In the genomic region with DNA sequence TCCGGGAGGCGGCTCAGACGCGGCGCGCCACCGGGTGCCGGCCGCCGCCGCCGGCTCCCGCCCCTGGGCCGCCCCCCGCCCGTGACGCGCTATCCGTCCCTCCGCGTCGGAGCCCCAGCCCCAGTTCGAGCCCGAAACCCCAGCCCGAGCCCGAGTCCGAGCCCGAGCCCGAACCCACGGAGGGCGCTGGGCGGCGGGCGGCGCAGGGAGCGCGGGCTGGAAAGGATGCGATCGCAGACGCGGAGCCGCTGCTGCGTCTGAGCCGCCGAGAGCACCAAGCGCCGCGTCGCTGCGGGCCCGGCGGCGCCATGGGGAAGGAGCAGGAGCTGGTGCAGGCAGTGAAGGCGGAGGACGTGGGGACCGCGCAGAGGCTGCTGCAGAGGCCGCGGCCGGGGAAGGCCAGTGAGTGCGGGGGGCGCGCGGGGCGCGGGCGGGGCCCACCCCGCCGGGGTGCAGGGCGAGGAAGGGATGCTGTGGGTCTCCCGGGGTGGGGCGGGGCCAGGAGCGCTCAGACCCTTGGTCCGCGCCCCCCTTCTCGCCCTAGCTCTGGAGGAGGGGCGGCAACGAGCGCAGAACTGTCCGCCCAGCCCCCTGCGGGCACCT, we compare ENCODE assay signal across 8 mouse cellular contexts. TPM values are rescaled to one million over a fixed set of nuclear protein-coding genes. Genes with fewer than 3 reads are reported as not detected.
DNase-seq lines count a peak whose midpoint lies in the region; ATAC-seq lines count a peak whose summit lies in the region.

No protein-coding gene starts in this region.

- no peaks in the 10 kb centered on the region for H3K36me3 ChIP-seq in midbrain, embryonic 16.5 days (ENCODE audit: control insufficient read depth, insufficient read depth, low read length)

- H3K4me2 ChIP-seq in midbrain, embryonic 16.5 days (ENCODE audit: low read length), result peak overlapping the region; percentile 93

- peak overlapping the region; percentile 59 for H3K4me3 ChIP-seq in midbrain, embryonic 16.5 days (ENCODE audit: low read depth, low read length)

- DNase-seq in adrenal gland, adult (ENCODE audit: inconsistent age in 2 of 2, low spot score in 1 of 2), result peak; percentile 62 to 79
- DNase-seq in adrenal gland, postnatal 4 days (ENCODE audit: low spot score in 2 of 2), result no peak
- peak; percentile 33 for DNase-seq in thymus, postnatal 0 days (ENCODE audit: low spot score)
- DNase-seq in thymus, postnatal 25 days, result no peak
- peak; percentile 14 to 49 for DNase-seq in kidney, postnatal 25 days
- DNase-seq in natural killer cell, adult 2 months (ENCODE audit: low spot score in 2 of 2), result no peak

- under 1% methylated on average over 28 of the region's 81 CpGs for WGBS in midbrain, embryonic 16.5 days

- H3K27me3 ChIP-seq in midbrain, embryonic 16.5 days (ENCODE audit: control insufficient read depth, insufficient read depth, low read depth, low read length), result no peaks in the 10 kb centered on the region

- H3K9ac ChIP-seq in midbrain, embryonic 16.5 days (ENCODE audit: low read depth, low read length), result peak overlapping the region; percentile 82

- no peaks in the 10 kb centered on the region for H3K9me3 ChIP-seq in midbrain, embryonic 16.5 days (replicated peaks; ENCODE audit: control insufficient read depth, low read length, poor library complexity, severe bottlenecking)

- H3K4me1 ChIP-seq in midbrain, embryonic 16.5 days (ENCODE audit: control insufficient read depth, insufficient read depth, low read length), result peaks cover 35% of the 10 kb centered on the region

- H3K27ac ChIP-seq in midbrain, embryonic 16.5 days (ENCODE audit: low read length), result peak overlapping the region; percentile 85

- peak; percentile 38 for ATAC-seq in granulocyte monocyte progenitor cell, adult 5-6 weeks (replicated peaks; ENCODE audit: poor library complexity, severe bottlenecking)
- peak; percentile 81 for ATAC-seq in midbrain, embryonic 16.5 days

RNA-seq across cellular contexts. Expression of gene Caskin1, which starts 0.4 kb away (rescaled TPM):
- total RNA-seq in adrenal gland, postnatal 4 days (2021), result 10 to 100 TPM; 62.4 to 65.2 TPM
- polyA plus RNA-seq in thymus, postnatal 0 days (2015; fragmentation: Nextera tagmentation; extraction: Ambion mirVana), result 0.10 and 0.19 TPM in 2 replicates
- total RNA-seq in granulocyte monocyte progenitor cell, adult 5-6 weeks (2014; fragmentation: Nextera tagmentation), result not detected in 2 replicates
- total RNA-seq in granulocyte monocyte progenitor cell, adult 5-6 weeks (2017), result not detected in 2 replicates
- polyA plus RNA-seq in midbrain, embryonic 16.5 days (2015; fragmentation: Nextera tagmentation; extraction: Ambion mirVana), result 43.6 and 45.7 TPM in 2 replicates

RNA-seq across cellular contexts. Expression of gene Mlst8, which starts 9.9 kb away (rescaled TPM):
- 10 to 100 TPM; 28.0 to 30.0 TPM for total RNA-seq in adrenal gland, postnatal 4 days (2021)
- polyA plus RNA-seq in thymus, postnatal 0 days (2015; fragmentation: Nextera tagmentation; extraction: Ambion mirVana), result 18.6 and 19.2 TPM in 2 replicates
- 21.2 and 21.6 TPM in 2 replicates for total RNA-seq in granulocyte monocyte progenitor cell, adult 5-6 weeks (2014; fragmentation: Nextera tagmentation)
- total RNA-seq in granulocyte monocyte progenitor cell, adult 5-6 weeks (2017), result 21.8 and 27.8 TPM in 2 replicates
- 36.5 and 37.2 TPM in 2 replicates for polyA plus RNA-seq in midbrain, embryonic 16.5 days (2015; fragmentation: Nextera tagmentation; extraction: Ambion mirVana)

RNA-seq across cellular contexts. Expression of gene Bricd5, which starts 15.1 kb away (rescaled TPM):
- under 1 TPM; 0.50 to 0.93 TPM for total RNA-seq in adrenal gland, postnatal 4 days (2021)
- 0.18 TPM in 1 of 2 replicates, not detected in the other for polyA plus RNA-seq in thymus, postnatal 0 days (2015; fragmentation: Nextera tagmentation; extraction: Ambion mirVana)
- total RNA-seq in granulocyte monocyte progenitor cell, adult 5-6 weeks (2014; fragmentation: Nextera tagmentation), result 2.2 TPM in 1 of 2 replicates, not detected in the other
- 0.22 TPM in 1 of 2 replicates, not detected in the other for total RNA-seq in granulocyte monocyte progenitor cell, adult 5-6 weeks (2017)
- polyA plus RNA-seq in midbrain, embryonic 16.5 days (2015; fragmentation: Nextera tagmentation; extraction: Ambion mirVana), result 0.40 TPM in 1 of 2 replicates, not detected in the other

RNA-seq across cellular contexts. Expression of gene Pgp, which starts 18.6 kb away (rescaled TPM):
- 10 to 100 TPM; 44.6 to 46.4 TPM for total RNA-seq in adrenal gland, postnatal 4 days (2021)
- polyA plus RNA-seq in thymus, postnatal 0 days (2015; fragmentation: Nextera tagmentation; extraction: Ambion mirVana), result 55.7 and 57.4 TPM in 2 replicates
- total RNA-seq in granulocyte monocyte progenitor cell, adult 5-6 weeks (2014; fragmentation: Nextera tagmentation), result 22.9 and 25.4 TPM in 2 replicates
- 11.6 and 15.2 TPM in 2 replicates for total RNA-seq in granulocyte monocyte progenitor cell, adult 5-6 weeks (2017)
- polyA plus RNA-seq in midbrain, embryonic 16.5 days (2015; fragmentation: Nextera tagmentation; extraction: Ambion mirVana), result 64.2 and 70.2 TPM in 2 replicates

RNA-seq across cellular contexts. Expression of gene E4f1, which starts 18.6 kb away (rescaled TPM):
- total RNA-seq in adrenal gland, postnatal 4 days (2021), result 10 to 100 TPM; 31.8 to 35.1 TPM
- 12.2 and 24.5 TPM in 2 replicates for polyA plus RNA-seq in thymus, postnatal 0 days (2015; fragmentation: Nextera tagmentation; extraction: Ambion mirVana)
- total RNA-seq in granulocyte monocyte progenitor cell, adult 5-6 weeks (2014; fragmentation: Nextera tagmentation), result 20.6 and 45.1 TPM in 2 replicates
- 9.5 and 21.7 TPM in 2 replicates for total RNA-seq in granulocyte monocyte progenitor cell, adult 5-6 weeks (2017)
- polyA plus RNA-seq in midbrain, embryonic 16.5 days (2015; fragmentation: Nextera tagmentation; extraction: Ambion mirVana), result 46.4 and 50.2 TPM in 2 replicates

Comparison
In these comparisons a context has a peak if more than half of its experiments do, and no peak if none do; other contexts are left out.
1. DNase-seq: peak in adrenal gland, adult (2 of 2), thymus, postnatal 0 days (single experiment) and kidney, postnatal 25 days (2 of 2); none in adrenal gland, postnatal 4 days (0 of 2), thymus, postnatal 25 days (single experiment) and natural killer cell, adult 2 months (0 of 2).
2. RNA of gene Caskin1, which starts 0.4 kb away (total RNA-seq): 62.4 to 65.2 TPM in adrenal gland, postnatal 4 days; not detected in granulocyte monocyte progenitor cell, adult 5-6 weeks; every median in the first group is over 10 times any median in the second.